Mouse (Mus musculus) heart, adult 9 months (tissue): ENCODE measurements around the gene S100a14.

ENCODE experiments used
- DNase-seq, 2 experiments: peaks; one replicate each; pipeline ENCODE4 v3.0.0; 2022; ENCODE audit warnings: low spot score in 2 of 2

Gene S100a14

GRCm38 (mm10) chr3:90517711-90518110 lies 8.9 kb upstream of the S100a14 start:
- DNase-seq: no peak

- DNase-seq: peak; percentile 76 to 79
Observed at GRCm38 (mm10) chr3:90525421-90525820, 1.2 kb upstream of the S100a14 start.

GRCm38 (mm10) chr3:90526076-90526475 lies 580 bp upstream of the S100a14 start:
- DNase-seq: no peak

- no peak for DNase-seq
Observed at GRCm38 (mm10) chr3:90527291-90527873, 726 bp downstream of the S100a14 start.

- no peak for DNase-seq
Observed at GRCm38 (mm10) chr3:90531713-90532112, 5.1 kb downstream of the S100a14 start.

- no peak for DNase-seq
Observed at GRCm38 (mm10) chr3:90535446-90535845, 8.8 kb downstream of the S100a14 start.

GRCm38 (mm10) chr3:90537141-90537904 lies 10.7 kb downstream of the S100a14 start, which contains the start of gene S100a16:
Gene S100a16 (plus strand): TSS chr3:90537254.
- peak; percentile 89 for DNase-seq

GRCm38 (mm10) chr3:90537905-90538296 lies 11.2 kb downstream of the S100a14 start:
- DNase-seq: no peak

GRCm38 (mm10) chr3:90540904-90541303 lies 14.2 kb downstream of the S100a14 start:
- peak; percentile 65 to 83 for DNase-seq

- no peak for DNase-seq
Observed at GRCm38 (mm10) chr3:90549676-90550420, 23.2 kb downstream of the S100a14 start.

GRCm38 (mm10) chr3:90550421-90550790 lies 23.8 kb downstream of the S100a14 start:
- no peak for DNase-seq

GRCm38 (mm10) chr3:90552231-90552630 lies 25.6 kb downstream of the S100a14 start:
- DNase-seq: no peak

GRCm38 (mm10) chr3:90555954-90556353 lies 29.3 kb downstream of the S100a14 start:
- DNase-seq: peak; percentile 34 to 39

- no peak for DNase-seq
Observed at GRCm38 (mm10) chr3:90560008-90560628, 33.5 kb downstream of the S100a14 start, which contains the start of gene S100a3. Gene S100a3 (plus strand): TSS chr3:90560578.

GRCm38 (mm10) chr3:90574691-90575090 lies 48.0 kb downstream of the S100a14 start:
- DNase-seq: peak; percentile 40 to 42

GRCm38 (mm10) chr3:90575320-90575719 lies 48.7 kb downstream of the S100a14 start:
- no peak for DNase-seq

GRCm38 (mm10) chr3:90576351-90577001 lies 49.8 kb downstream of the S100a14 start:
- no peak for DNase-seq
